Mouse (Mus musculus): ENCODE measurements around the gene Pms1. TPM values are rescaled to one million over a fixed set of nuclear protein-coding genes. Genes with fewer than 3 reads are reported as not detected.
A peak's percentile ranks its signal among the peaks of the same experiment; 100 is the strongest.

Gene Pms1
- total and polyA plus RNA-seq, 2 experiments = 2.5 to 7.9 TPM

- Histone ChIP-seq H3K9ac (ENCODE audit: low read depth, low read length) (no peak overlapping the region), H3K4me3 (ENCODE audit: insufficient read depth, low read depth, low read length) (no peak overlapping the region), H3K27ac (replicated peaks; ENCODE audit: insufficient read depth, low read depth, low read length) (no peak overlapping the region), H3K27me3 (ENCODE audit: control insufficient read depth, insufficient read depth, low read length) (no peaks in the 10 kb centered on the region), H3K4me1 (ENCODE audit: control insufficient read depth, insufficient read depth, low read length) (no peaks in the 10 kb centered on the region), H3K36me3 (ENCODE audit: control insufficient read depth, insufficient read depth, low read length) (peaks cover 17% of the 10 kb centered on the region), H3K79me2 (ENCODE audit: control insufficient read depth, insufficient read depth, low read length) (no peaks in the 10 kb centered on the region)
- TF ChIP-seq CTCF (IDR thresholded peaks at IDR 0.05; ENCODE audit: low read depth, low read length) (no peak), POLR2A (IDR thresholded peaks at IDR 0.05; ENCODE audit: extremely low read depth, insufficient read depth, low read length) (no peak)
- 96% methylated on average over 1 of the region's 1 CpGs for WGBS
- no peak for DNase-seq (ENCODE audit: extremely low read depth, low read depth, low spot score)
Measured at GRCm38 (mm10) chr1:53324277-53324676, 27.5 kb upstream of the Pms1 start.

- TF ChIP-seq CTCF (IDR thresholded peaks at IDR 0.05; ENCODE audit: low read depth, low read length) (no peak), POLR2A (IDR thresholded peaks at IDR 0.05; ENCODE audit: extremely low read depth, insufficient read depth, low read length) (no peak)
- no peak overlapping the region for H3K9ac ChIP-seq (ENCODE audit: low read depth, low read length)
- no peaks in the 10 kb centered on the region for H3K4me1 ChIP-seq (ENCODE audit: control insufficient read depth, insufficient read depth, low read length)
- peaks cover 19% of the 10 kb centered on the region for H3K36me3 ChIP-seq (ENCODE audit: control insufficient read depth, insufficient read depth, low read length)
- H3K4me3 ChIP-seq (ENCODE audit: insufficient read depth, low read depth, low read length) = no peak overlapping the region
- no peaks in the 10 kb centered on the region for H3K27me3 ChIP-seq (ENCODE audit: control insufficient read depth, insufficient read depth, low read length)
- H3K79me2 ChIP-seq (ENCODE audit: control insufficient read depth, insufficient read depth, low read length) = no peaks in the 10 kb centered on the region
- WGBS = 92% methylated on average over 5 of the region's 5 CpGs
- H3K27ac ChIP-seq (replicated peaks; ENCODE audit: insufficient read depth, low read depth, low read length) = no peak overlapping the region
- no peak for DNase-seq (ENCODE audit: extremely low read depth, low read depth, low spot score)
Measured at GRCm38 (mm10) chr1:53323254-53323653, 26.4 kb upstream of the Pms1 start.

- H3K4me1 ChIP-seq (ENCODE audit: control insufficient read depth, insufficient read depth, low read length) = no peaks in the 10 kb centered on the region
- no peak overlapping the region for H3K4me3 ChIP-seq (ENCODE audit: insufficient read depth, low read depth, low read length)
- H3K79me2 ChIP-seq (ENCODE audit: control insufficient read depth, insufficient read depth, low read length) = no peaks in the 10 kb centered on the region
- H3K9ac ChIP-seq (ENCODE audit: low read depth, low read length) = no peak overlapping the region
- no peak for TF ChIP-seq POLR2A (IDR thresholded peaks at IDR 0.05; ENCODE audit: extremely low read depth, insufficient read depth, low read length)
- no peak for TF ChIP-seq CTCF (IDR thresholded peaks at IDR 0.05; ENCODE audit: low read depth, low read length)
- peaks cover 30% of the 10 kb centered on the region for H3K36me3 ChIP-seq (ENCODE audit: control insufficient read depth, insufficient read depth, low read length)
- no peak overlapping the region for H3K27ac ChIP-seq (replicated peaks; ENCODE audit: insufficient read depth, low read depth, low read length)
- H3K27me3 ChIP-seq (ENCODE audit: control insufficient read depth, insufficient read depth, low read length) = no peaks in the 10 kb centered on the region
- DNase-seq (ENCODE audit: extremely low read depth, low read depth, low spot score) = no peak
- 97% methylated on average over 4 of the region's 4 CpGs for WGBS
Measured at GRCm38 (mm10) chr1:53321662-53322344, 25.0 kb upstream of the Pms1 start.

GRCm38 (mm10) chr1:53312989-53313967 lies 16.5 kb upstream of the Pms1 start, which contains the start of gene Osgepl1:
Gene Osgepl1 (plus strand): TSS chr1:53313624.
- Histone ChIP-seq H3K79me2 (ENCODE audit: control insufficient read depth, insufficient read depth, low read length) (no peaks in the 10 kb centered on the region; the same call in 1 of the 2 replicates), H3K4me1 (ENCODE audit: control insufficient read depth, insufficient read depth, low read length) (no peaks in the 10 kb centered on the region), H3K4me3 (ENCODE audit: insufficient read depth, low read depth, low read length) (peak within 1 kb of the TSS; percentile 79), H3K36me3 (ENCODE audit: control insufficient read depth, insufficient read depth, low read length) (peaks cover 14% of the 10 kb centered on the region), H3K27me3 (ENCODE audit: control insufficient read depth, insufficient read depth, low read length) (no peaks in the 10 kb centered on the region), H3K9ac (ENCODE audit: low read depth, low read length) (peak within 1 kb of the TSS; percentile 98), H3K27ac (replicated peaks; ENCODE audit: insufficient read depth, low read depth, low read length) (peak within 1 kb of the TSS; percentile 99)
- 2% methylated on average over 27 of the region's 27 CpGs for WGBS
- TF ChIP-seq CTCF (IDR thresholded peaks at IDR 0.05; ENCODE audit: low read depth, low read length) = no peak
- TF ChIP-seq POLR2A (IDR thresholded peaks at IDR 0.05; ENCODE audit: extremely low read depth, insufficient read depth, low read length) = peak; percentile 47; the same call in 1 of the 2 replicates
- peak; percentile 72 for DNase-seq (ENCODE audit: extremely low read depth, low read depth, low spot score)

GRCm38 (mm10) chr1:53300506-53300905 lies 3.7 kb upstream of the Pms1 start:
- DNase-seq (ENCODE audit: extremely low read depth, low read depth, low spot score) = peak; percentile 77
- H3K27me3 ChIP-seq (ENCODE audit: control insufficient read depth, insufficient read depth, low read length) = no peaks in the 10 kb centered on the region
- H3K27ac ChIP-seq (replicated peaks; ENCODE audit: insufficient read depth, low read depth, low read length) = no peak overlapping the region
- 22% methylated on average over 4 of the region's 4 CpGs for WGBS
- TF ChIP-seq CTCF (IDR thresholded peaks at IDR 0.05; ENCODE audit: low read depth, low read length) = no peak
- TF ChIP-seq POLR2A (IDR thresholded peaks at IDR 0.05; ENCODE audit: extremely low read depth, insufficient read depth, low read length) = no peak
- peaks cover 3% of the 10 kb centered on the region; the same call in 1 of the 2 replicates for H3K36me3 ChIP-seq (ENCODE audit: control insufficient read depth, insufficient read depth, low read length)
- no peak overlapping the region for H3K4me3 ChIP-seq (ENCODE audit: insufficient read depth, low read depth, low read length)
- peaks cover 5% of the 10 kb centered on the region; the same call in 1 of the 2 replicates for H3K4me1 ChIP-seq (ENCODE audit: control insufficient read depth, insufficient read depth, low read length)
- H3K79me2 ChIP-seq (ENCODE audit: control insufficient read depth, insufficient read depth, low read length) = no peaks in the 10 kb centered on the region; the same call in 1 of the 2 replicates
- H3K9ac ChIP-seq (ENCODE audit: low read depth, low read length) = no peak overlapping the region
